Mouse (Mus musculus): Measurements from ENCODE around the gene Atp11c. TPM values are rescaled to one million over a fixed set of nuclear protein-coding genes. Genes with fewer than 3 reads are reported as not detected.

The Atp11c gene
- polyA plus RNA-seq, 1 experiment from 2014 or later: 1.8 TPM

DNA sequence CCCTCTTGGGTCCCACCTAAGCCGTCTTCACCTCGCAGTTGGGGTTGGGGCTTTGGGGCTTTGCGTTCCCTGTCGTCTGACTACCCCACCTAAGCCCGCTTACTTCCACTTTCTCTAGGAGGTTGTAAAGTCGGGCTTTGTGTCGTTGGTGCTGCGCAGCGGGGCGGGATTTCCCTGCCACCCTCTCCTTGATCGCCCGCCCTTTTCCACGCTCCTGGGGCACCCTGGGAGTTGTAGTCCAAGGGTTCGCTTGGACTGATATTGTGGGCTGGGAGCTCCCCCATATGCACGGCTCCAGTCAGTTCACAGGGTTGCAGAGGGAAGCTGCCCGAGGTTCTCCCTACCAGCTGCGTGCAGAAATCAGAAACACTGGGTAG is 187.8 kb downstream of the Atp11c start:
- Histone ChIP-seq H3K4me3 (ENCODE audit: low read depth, low read length) (peak overlapping the region; percentile 67), H3K4me1 (replicated peaks; ENCODE audit: control insufficient read depth, insufficient read depth) (no peaks in the 10 kb centered on the region), H3K36me3 (ENCODE audit: control insufficient read depth, insufficient read depth, low read length) (no peaks in the 10 kb centered on the region), H3K27me3 (ENCODE audit: control insufficient read depth, insufficient read depth, low read length) (no peaks in the 10 kb centered on the region), H3K4me2 (replicated peaks; ENCODE audit: low read depth) (peak overlapping the region; percentile 42), H3K27ac (replicated peaks) (peak overlapping the region; percentile 95), H3K9me3 (ENCODE audit: control insufficient read depth, low read length) (no peaks in the 10 kb centered on the region), H3K9ac (ENCODE audit: low read length) (peak overlapping the region; percentile 78)
- peak; percentile 97 for ATAC-seq (ENCODE audit: low FRiP score, low TSS enrichment)
- 18% methylated on average over 15 of the region's 17 CpGs for WGBS
- DNase-seq (ENCODE audit: low spot score): peak; percentile 87
- TF ChIP-seq CTCF (IDR thresholded peaks at IDR 0.05; ENCODE audit: low read depth) (peak; percentile 72), EP300 (optimal IDR thresholded peaks at IDR 0.05) (no peak)

DNA sequence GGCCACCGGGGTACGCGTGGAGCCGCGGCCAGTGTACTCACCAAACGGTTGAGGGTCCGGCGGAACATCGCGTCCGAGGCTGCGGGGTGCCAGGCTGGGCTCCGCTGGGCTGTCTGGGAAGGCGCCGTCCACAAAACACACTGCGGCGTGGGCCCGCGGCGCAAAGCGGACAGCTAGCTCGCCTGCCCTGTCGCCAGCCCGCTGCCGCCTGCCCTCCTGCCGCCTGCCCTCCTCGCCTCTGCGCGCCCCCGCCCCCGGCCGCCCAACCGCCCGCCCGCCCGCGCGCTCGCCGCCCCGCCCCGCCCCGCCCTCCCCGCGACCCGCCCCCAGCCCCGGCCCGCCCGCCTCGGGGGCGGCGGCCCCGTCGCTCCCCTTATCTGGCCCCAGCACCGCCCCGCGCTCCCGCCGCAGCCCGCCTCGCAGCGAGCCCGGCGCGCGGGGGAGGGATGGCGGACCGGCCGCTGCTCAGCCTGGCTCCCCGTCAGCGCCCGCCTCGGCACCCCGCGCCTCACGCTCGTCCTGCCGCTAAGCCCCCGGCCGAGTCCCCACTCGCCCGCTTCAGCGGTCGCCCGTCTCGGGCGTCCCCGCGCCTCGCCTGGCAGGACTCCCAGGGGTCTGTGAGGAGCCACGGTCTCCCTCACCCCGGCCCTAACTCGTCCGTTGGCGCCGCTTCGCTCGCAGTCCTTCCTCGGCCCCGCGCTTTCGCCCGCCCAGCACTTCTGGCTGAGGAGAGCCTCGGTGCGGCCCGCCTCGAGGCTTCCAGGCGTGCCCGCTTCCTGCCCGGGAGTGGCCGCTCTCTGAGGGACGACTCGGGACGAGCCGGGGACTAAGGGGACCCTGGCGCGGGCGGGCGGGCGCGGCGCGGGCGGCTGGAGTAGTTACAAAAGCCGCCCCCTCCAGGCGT is 188.5 kb downstream of the Atp11c start:
- ATAC-seq (ENCODE audit: low FRiP score, low TSS enrichment) (peak; percentile 89), DNase-seq (ENCODE audit: low spot score) (peak; percentile 70)
- H3K36me3 ChIP-seq (ENCODE audit: control insufficient read depth, insufficient read depth, low read length): no peaks in the 10 kb centered on the region
- no peak for TF ChIP-seq EP300 (optimal IDR thresholded peaks at IDR 0.05)
- TF ChIP-seq CTCF (IDR thresholded peaks at IDR 0.05; ENCODE audit: low read depth): no peak
- peak overlapping the region; percentile 78 for H3K9ac ChIP-seq (ENCODE audit: low read length)
- H3K4me3 ChIP-seq (ENCODE audit: low read depth, low read length): peak overlapping the region; percentile 67
- peak overlapping the region; percentile 70 for H3K4me2 ChIP-seq (replicated peaks; ENCODE audit: low read depth)
- no peaks in the 10 kb centered on the region for H3K27me3 ChIP-seq (ENCODE audit: control insufficient read depth, insufficient read depth, low read length)
- H3K9me3 ChIP-seq (ENCODE audit: control insufficient read depth, low read length): no peaks in the 10 kb centered on the region
- 10% methylated on average over 73 of the region's 126 CpGs for WGBS
- no peaks in the 10 kb centered on the region for H3K4me1 ChIP-seq (replicated peaks; ENCODE audit: control insufficient read depth, insufficient read depth)
- peak overlapping the region; percentile 95 for H3K27ac ChIP-seq (replicated peaks)

DNA sequence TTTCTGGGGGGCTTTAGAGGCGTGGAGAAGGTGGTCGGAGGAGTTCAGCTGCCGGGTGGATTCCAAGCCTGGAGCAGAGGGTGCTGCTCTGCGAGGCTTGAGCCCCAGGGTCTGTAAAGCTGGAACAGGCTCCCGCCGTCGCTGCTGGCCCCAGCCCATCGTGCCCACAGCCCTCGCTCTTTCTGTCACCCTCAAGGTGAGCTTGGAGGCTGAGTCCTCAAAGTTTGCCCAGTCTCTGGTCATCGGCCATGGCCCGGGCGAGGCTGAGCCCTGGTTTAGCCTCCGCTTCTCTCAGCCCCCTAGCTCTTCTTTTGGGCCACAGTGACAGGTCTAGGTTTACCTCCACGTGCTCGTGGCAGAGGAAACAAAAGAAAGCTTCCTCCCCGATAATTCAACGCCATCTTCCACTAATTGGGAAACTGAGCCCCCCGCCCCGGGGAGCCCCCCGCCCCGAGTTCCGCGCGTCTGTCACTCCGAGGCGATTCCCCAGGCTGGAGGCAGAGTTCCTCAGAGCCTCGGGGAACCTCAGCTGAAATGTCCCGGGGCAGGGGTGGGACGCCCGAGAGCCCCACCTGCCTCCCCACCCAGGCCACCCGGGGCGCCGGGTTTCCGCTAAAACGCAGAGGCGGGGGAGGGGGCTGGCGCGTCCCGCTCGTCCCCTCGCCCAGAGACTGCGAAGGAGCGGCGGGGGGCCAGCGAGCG is 189.3 kb downstream of the Atp11c start:
- ATAC-seq (ENCODE audit: low FRiP score, low TSS enrichment): peak; percentile 20
- no peak overlapping the region for H3K27ac ChIP-seq (replicated peaks)
- H3K9ac ChIP-seq (ENCODE audit: low read length): peak overlapping the region; percentile 61
- peak; percentile 14 for DNase-seq (ENCODE audit: low spot score)
- no peaks in the 10 kb centered on the region for H3K4me1 ChIP-seq (replicated peaks; ENCODE audit: control insufficient read depth, insufficient read depth)
- no peaks in the 10 kb centered on the region for H3K36me3 ChIP-seq (ENCODE audit: control insufficient read depth, insufficient read depth, low read length)
- no peak for TF ChIP-seq EP300 (optimal IDR thresholded peaks at IDR 0.05)
- no peak for TF ChIP-seq CTCF (IDR thresholded peaks at IDR 0.05; ENCODE audit: low read depth)
- H3K27me3 ChIP-seq (ENCODE audit: control insufficient read depth, insufficient read depth, low read length): no peaks in the 10 kb centered on the region
- WGBS: 16% methylated on average over 34 of the region's 46 CpGs
- H3K4me2 ChIP-seq (replicated peaks; ENCODE audit: low read depth): peak overlapping the region; percentile 70
- no peaks in the 10 kb centered on the region for H3K9me3 ChIP-seq (ENCODE audit: control insufficient read depth, low read length)
- H3K4me3 ChIP-seq (ENCODE audit: low read depth, low read length): peak overlapping the region; percentile 57

DNA sequence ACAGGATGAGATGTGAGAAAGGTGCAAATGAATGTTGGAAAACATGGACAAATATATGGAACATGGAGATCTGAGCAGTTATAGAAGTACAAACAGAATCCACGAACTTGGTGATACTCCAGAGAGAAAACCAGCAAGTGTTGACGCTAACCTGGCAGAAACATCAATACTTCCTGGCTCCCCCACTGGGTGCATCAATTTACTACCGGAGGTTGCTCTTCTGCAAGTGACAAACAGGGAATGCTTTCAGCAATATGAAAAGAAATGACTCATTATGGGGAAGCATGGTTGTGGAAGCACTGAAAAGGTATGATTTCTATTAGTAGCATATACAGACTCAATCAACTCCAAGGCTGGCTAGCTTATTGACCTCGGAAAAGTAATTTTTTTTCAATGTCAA is 198.2 kb downstream of the Atp11c start:
- DNase-seq (ENCODE audit: low spot score): no peak
- Histone ChIP-seq H3K27me3 (ENCODE audit: control insufficient read depth, insufficient read depth, low read length) (no peaks in the 10 kb centered on the region), H3K4me2 (replicated peaks; ENCODE audit: low read depth) (no peak overlapping the region), H3K4me1 (replicated peaks; ENCODE audit: control insufficient read depth, insufficient read depth) (no peaks in the 10 kb centered on the region), H3K4me3 (ENCODE audit: low read depth, low read length) (no peak overlapping the region), H3K9me3 (ENCODE audit: control insufficient read depth, low read length) (no peaks in the 10 kb centered on the region), H3K27ac (replicated peaks) (no peak overlapping the region), H3K36me3 (ENCODE audit: control insufficient read depth, insufficient read depth, low read length) (no peaks in the 10 kb centered on the region), H3K9ac (ENCODE audit: low read length) (no peak overlapping the region)
- 71% methylated on average over 4 of the region's 4 CpGs for WGBS
- no peak for TF ChIP-seq CTCF (IDR thresholded peaks at IDR 0.05; ENCODE audit: low read depth)
- TF ChIP-seq EP300 (optimal IDR thresholded peaks at IDR 0.05): no peak
- ATAC-seq (ENCODE audit: low FRiP score, low TSS enrichment): no peak

DNA sequence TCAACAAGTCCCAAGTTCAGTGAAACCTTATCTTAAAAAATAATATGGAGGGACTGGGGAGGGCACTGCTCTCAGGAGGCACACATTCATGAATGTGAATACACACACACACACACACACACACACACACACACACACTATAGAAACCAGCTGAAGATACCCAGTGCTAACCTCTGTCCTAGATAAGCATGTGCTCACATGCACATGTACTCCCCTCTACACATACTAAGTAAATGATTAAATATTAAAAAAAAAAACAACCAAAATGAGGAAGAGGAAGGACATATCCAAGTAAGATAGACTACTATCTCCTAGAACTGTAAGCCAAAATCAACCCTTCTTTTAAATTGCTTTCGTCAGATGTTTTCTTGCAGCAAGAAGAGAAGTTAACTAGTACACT is 205.6 kb downstream of the Atp11c start:
- Histone ChIP-seq H3K27ac (replicated peaks) (no peak overlapping the region), H3K27me3 (ENCODE audit: control insufficient read depth, insufficient read depth, low read length) (no peaks in the 10 kb centered on the region), H3K4me2 (replicated peaks; ENCODE audit: low read depth) (no peak overlapping the region), H3K4me3 (ENCODE audit: low read depth, low read length) (no peak overlapping the region), H3K36me3 (ENCODE audit: control insufficient read depth, insufficient read depth, low read length) (no peaks in the 10 kb centered on the region), H3K4me1 (replicated peaks; ENCODE audit: control insufficient read depth, insufficient read depth) (no peaks in the 10 kb centered on the region), H3K9me3 (ENCODE audit: control insufficient read depth, low read length) (no peaks in the 10 kb centered on the region), H3K9ac (ENCODE audit: low read length) (no peak overlapping the region)
- TF ChIP-seq EP300 (optimal IDR thresholded peaks at IDR 0.05) (no peak), CTCF (IDR thresholded peaks at IDR 0.05; ENCODE audit: low read depth) (no peak)
- ATAC-seq (ENCODE audit: low FRiP score, low TSS enrichment): no peak
- no peak for DNase-seq (ENCODE audit: low spot score)
- 95% methylated on average over 1 of the region's 1 CpGs for WGBS

DNA sequence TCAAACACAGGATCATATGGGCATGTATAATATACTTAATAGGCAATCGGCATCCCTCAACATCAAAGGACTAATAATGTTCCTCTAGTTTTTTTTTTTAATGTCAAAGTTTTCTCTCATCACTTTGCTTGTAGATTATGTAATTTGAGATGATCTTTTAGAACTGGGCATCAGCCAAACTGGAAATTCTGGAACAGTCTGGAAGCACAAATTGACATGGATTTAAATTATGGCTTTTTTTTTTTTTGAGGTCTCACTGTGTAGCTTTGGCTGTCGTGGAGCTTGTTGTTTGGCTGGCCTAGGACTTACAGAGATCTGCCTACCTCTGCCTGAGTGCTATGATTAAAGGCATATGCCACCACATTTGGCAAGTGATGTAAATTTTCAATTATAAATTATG is 210.8 kb downstream of the Atp11c start:
- no peak for TF ChIP-seq EP300 (optimal IDR thresholded peaks at IDR 0.05)
- no peak for TF ChIP-seq CTCF (IDR thresholded peaks at IDR 0.05; ENCODE audit: low read depth)
- no peak overlapping the region for H3K9ac ChIP-seq (ENCODE audit: low read length)
- ATAC-seq (ENCODE audit: low FRiP score, low TSS enrichment): no peak
- 58% methylated on average over 2 of the region's 2 CpGs for WGBS
- H3K4me2 ChIP-seq (replicated peaks; ENCODE audit: low read depth): no peak overlapping the region
- DNase-seq (ENCODE audit: low spot score): no peak
- no peaks in the 10 kb centered on the region for H3K4me1 ChIP-seq (replicated peaks; ENCODE audit: control insufficient read depth, insufficient read depth)
- no peaks in the 10 kb centered on the region for H3K9me3 ChIP-seq (ENCODE audit: control insufficient read depth, low read length)
- H3K27me3 ChIP-seq (ENCODE audit: control insufficient read depth, insufficient read depth, low read length): no peaks in the 10 kb centered on the region
- no peaks in the 10 kb centered on the region for H3K36me3 ChIP-seq (ENCODE audit: control insufficient read depth, insufficient read depth, low read length)
- no peak overlapping the region for H3K4me3 ChIP-seq (ENCODE audit: low read depth, low read length)
- H3K27ac ChIP-seq (replicated peaks): no peak overlapping the region

Data from stomach, postnatal 0 days (tissue).